Mouse (Mus musculus): Measurements from ENCODE around the gene Mcub.

DNA sequence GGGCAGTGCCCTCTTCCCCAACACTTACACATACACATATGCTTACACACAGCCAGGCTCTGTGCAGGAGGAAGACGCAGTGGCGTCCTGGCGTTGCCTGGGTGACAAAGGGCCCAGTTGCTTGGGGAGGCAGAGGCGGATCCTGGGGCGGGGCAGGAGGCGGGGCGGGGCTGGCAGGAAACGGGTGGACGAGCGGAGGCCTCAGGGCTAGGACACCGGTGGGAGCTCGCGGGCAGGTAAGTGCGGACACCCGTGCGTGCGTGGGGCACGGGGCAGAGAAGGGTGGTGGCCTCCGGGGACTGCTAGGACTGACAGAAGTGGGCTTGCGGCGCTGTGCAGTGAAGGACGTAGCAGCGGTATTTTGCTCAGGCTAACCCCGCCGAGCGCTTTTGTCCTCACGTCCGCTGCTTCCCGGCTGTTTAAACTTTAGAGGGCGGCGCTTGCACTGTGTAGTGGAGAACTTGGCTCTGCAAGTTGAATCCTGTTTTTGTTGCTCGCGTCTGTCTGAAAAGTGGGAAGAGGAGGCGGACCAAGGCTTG, 68.7 kb downstream of the Mcub start, which contains the start of gene Casp6:
- TF ChIP-seq POLR2A (IDR thresholded peaks at IDR 0.05; ENCODE audit: borderline replicate concordance, low read depth, low read length) (no peak), CTCF (IDR thresholded peaks at IDR 0.05; ENCODE audit: low read depth, low read length) (no peak)

Measured in bone marrow macrophage, adult 2 months (primary cell).